Mouse (Mus musculus) left cerebral cortex, postnatal 36 days (tissue): ENCODE measurements around the gene Rapgefl1. TPM values are rescaled to one million over a fixed set of nuclear protein-coding genes. Genes with fewer than 3 reads are reported as not detected.
A peak's percentile ranks its signal among the peaks of the same experiment; 100 is the strongest.

ENCODE experiments used
- DNase-seq, 2 experiments: peaks; one replicate each; pipeline ENCODE4 v3.0.0; 2021 to 2022; ENCODE audit warnings: low spot score in 2 of 2, mixed read lengths in 1 of 2
- intact Hi-C: fragments of 180-260 bp; cut with DNase I; formaldehyde crosslinking; loops from one replicate; pipeline ENCODE4 v1.15.1; 2025
- total RNA-seq, 2 experiments: library from RNA; stranded (reverse); gene quantifications; 2 replicates each; pipeline ENCODE4 v1.2.3; 2021

The Rapgefl1 gene
- total RNA-seq, 2 experiments from 2014 or later, result 139 to 161 TPM

- no peak for DNase-seq
- intact Hi-C loops, result no loop called here
Observed at GRCm38 (mm10) chr11:98849196-98849894, 12.8 kb downstream of the Rapgefl1 start.

GRCm38 (mm10) chr11:98850100-98851093 is 13.8 kb downstream of the Rapgefl1 start:
- intact Hi-C loops, result no loop called here
- DNase-seq, result no peak

GRCm38 (mm10) chr11:98854116-98854515 is 17.5 kb downstream of the Rapgefl1 start:
- intact Hi-C loops, result no loop called here
- DNase-seq, result no peak

- no peak for DNase-seq
- intact Hi-C loops, result no loop called here
Observed at GRCm38 (mm10) chr11:98854659-98855058, 18.1 kb downstream of the Rapgefl1 start.

- intact Hi-C loops, result no loop called here
- DNase-seq, result peak; percentile 82 to 89
Observed at GRCm38 (mm10) chr11:98858759-98859731, 22.5 kb downstream of the Rapgefl1 start.

- DNase-seq, result peak; percentile 94 to 95
- intact Hi-C loops, result loop anchor here (1.0 kb wide), 1 partner anchor 46 kb away; no protein-coding TSS in a partner anchor
Observed at GRCm38 (mm10) chr11:98863028-98863750, 26.6 kb downstream of the Rapgefl1 start, which contains the start of gene Wipf2. Gene Wipf2, plus strand, starts transcription at chr11:98863638.

- intact Hi-C loops, result loop anchor here (1.0 kb wide), 1 partner anchor 45 kb away; no protein-coding TSS in a partner anchor
- DNase-seq, result peak; percentile 50 to 62
Observed at GRCm38 (mm10) chr11:98863751-98864429, 27.3 kb downstream of the Rapgefl1 start.

- intact Hi-C loops, result no loop called here
- no peak for DNase-seq
Observed at GRCm38 (mm10) chr11:98867293-98867692, 30.7 kb downstream of the Rapgefl1 start.

GRCm38 (mm10) chr11:98869906-98870305 is 33.3 kb downstream of the Rapgefl1 start:
- DNase-seq, result no peak
- intact Hi-C loops, result no loop called here

GRCm38 (mm10) chr11:98870791-98871190 is 34.2 kb downstream of the Rapgefl1 start:
- DNase-seq, result no peak
- intact Hi-C loops, result no loop called here

- DNase-seq, result peak in 1 of 2 experiments; percentile 33
- intact Hi-C loops, result no loop called here
Observed at GRCm38 (mm10) chr11:98871416-98871815, 34.8 kb downstream of the Rapgefl1 start.

- peak; percentile 78 for DNase-seq
- intact Hi-C loops, result no loop called here
Observed at GRCm38 (mm10) chr11:98872040-98872439, 35.5 kb downstream of the Rapgefl1 start.

- intact Hi-C loops, result no loop called here
- no peak for DNase-seq
Observed at GRCm38 (mm10) chr11:98873900-98874299, 37.3 kb downstream of the Rapgefl1 start.

- intact Hi-C loops, result no loop called here
- no peak for DNase-seq
Observed at GRCm38 (mm10) chr11:98877001-98877400, 40.4 kb downstream of the Rapgefl1 start.

GRCm38 (mm10) chr11:98887703-98888102 is 51.1 kb downstream of the Rapgefl1 start:
- intact Hi-C loops, result no loop called here
- DNase-seq, result no peak

- intact Hi-C loops, result no loop called here
- DNase-seq, result no peak
Observed at GRCm38 (mm10) chr11:98889077-98889476, 52.5 kb downstream of the Rapgefl1 start.

- intact Hi-C loops, result no loop called here
- no peak for DNase-seq
Observed at GRCm38 (mm10) chr11:98889977-98890376, 53.4 kb downstream of the Rapgefl1 start.

- intact Hi-C loops, result no loop called here
- no peak for DNase-seq
Observed at GRCm38 (mm10) chr11:98892426-98892825, 55.8 kb downstream of the Rapgefl1 start.
